Mouse (Mus musculus): ENCODE data around the gene Zfp319. TPM values are rescaled to one million over a fixed set of nuclear protein-coding genes. Genes with fewer than 3 reads are reported as not detected.
A peak's percentile ranks its signal among the peaks of the same experiment; 100 is the strongest.
"Not testable (repeated sequence)": the region's sequence is repeated elsewhere in the genome, so short reads cannot be mapped to it uniquely, and the experiment has no call there.

Zfp319 gene
- 25.9 and 33.4 TPM in 2 replicates for polyA plus RNA-seq (2012; rRNA removed)

GRCm38 (mm10) chr8:95331720-95332436, at the start of gene Zfp319, which contains the start of gene Usb1:
Zfp319 (minus strand) TSS chr8:95331950.
Usb1 (plus strand) TSS chr8:95332284.
- peak; percentile 97 for DNase-seq (ENCODE audit: low read depth)
- peak; percentile 79 for TF ChIP-seq POLR2A (IDR thresholded peaks at IDR 0.05; ENCODE audit: borderline replicate concordance, extremely low read depth, insufficient read depth, insufficient read length, poor library complexity, severe bottlenecking)
- peak; percentile 66 for TF ChIP-seq CTCF (IDR thresholded peaks at IDR 0.05; ENCODE audit: borderline replicate concordance, extremely low read depth, insufficient read depth, insufficient read length)

- no peak for DNase-seq (ENCODE audit: low read depth)
- TF ChIP-seq CTCF (IDR thresholded peaks at IDR 0.05; ENCODE audit: borderline replicate concordance, extremely low read depth, insufficient read depth, insufficient read length) (no peak), POLR2A (IDR thresholded peaks at IDR 0.05; ENCODE audit: borderline replicate concordance, extremely low read depth, insufficient read depth, insufficient read length, poor library complexity, severe bottlenecking) (no peak)
Measured at GRCm38 (mm10) chr8:95380953-95381352, 49.2 kb upstream of the Zfp319 start.

- DNase-seq (ENCODE audit: low read depth), result not testable (repeated sequence)
Measured at GRCm38 (mm10) chr8:95378928-95379327, 47.2 kb upstream of the Zfp319 start.

GRCm38 (mm10) chr8:95377863-95378291, 46.1 kb upstream of the Zfp319 start:
- no peak for TF ChIP-seq POLR2A (IDR thresholded peaks at IDR 0.05; ENCODE audit: borderline replicate concordance, extremely low read depth, insufficient read depth, insufficient read length, poor library complexity, severe bottlenecking)
- no peak for TF ChIP-seq CTCF (IDR thresholded peaks at IDR 0.05; ENCODE audit: borderline replicate concordance, extremely low read depth, insufficient read depth, insufficient read length)
- DNase-seq (ENCODE audit: low read depth), result no peak

- DNase-seq (ENCODE audit: low read depth), result no peak
- no peak for TF ChIP-seq POLR2A (IDR thresholded peaks at IDR 0.05; ENCODE audit: borderline replicate concordance, extremely low read depth, insufficient read depth, insufficient read length, poor library complexity, severe bottlenecking)
- no peak for TF ChIP-seq CTCF (IDR thresholded peaks at IDR 0.05; ENCODE audit: borderline replicate concordance, extremely low read depth, insufficient read depth, insufficient read length)
Measured at GRCm38 (mm10) chr8:95377101-95377500, 45.4 kb upstream of the Zfp319 start.

- no peak for TF ChIP-seq POLR2A (IDR thresholded peaks at IDR 0.05; ENCODE audit: borderline replicate concordance, extremely low read depth, insufficient read depth, insufficient read length, poor library complexity, severe bottlenecking)
- TF ChIP-seq CTCF (IDR thresholded peaks at IDR 0.05; ENCODE audit: borderline replicate concordance, extremely low read depth, insufficient read depth, insufficient read length), result no peak
- DNase-seq (ENCODE audit: low read depth), result no peak
Measured at GRCm38 (mm10) chr8:95376309-95376999, 44.7 kb upstream of the Zfp319 start.

GRCm38 (mm10) chr8:95375374-95375930, 43.7 kb upstream of the Zfp319 start:
- DNase-seq (ENCODE audit: low read depth), result no peak

GRCm38 (mm10) chr8:95374429-95374828, 42.7 kb upstream of the Zfp319 start:
- TF ChIP-seq POLR2A (IDR thresholded peaks at IDR 0.05; ENCODE audit: borderline replicate concordance, extremely low read depth, insufficient read depth, insufficient read length, poor library complexity, severe bottlenecking) (no peak), CTCF (IDR thresholded peaks at IDR 0.05; ENCODE audit: borderline replicate concordance, extremely low read depth, insufficient read depth, insufficient read length) (no peak)
- no peak for DNase-seq (ENCODE audit: low read depth)

More at GRCm38 (mm10) chr8:95375374-95375930, 43.7 kb upstream of the Zfp319 start:
- TF ChIP-seq CTCF (IDR thresholded peaks at IDR 0.05; ENCODE audit: borderline replicate concordance, extremely low read depth, insufficient read depth, insufficient read length) (no peak), POLR2A (IDR thresholded peaks at IDR 0.05; ENCODE audit: borderline replicate concordance, extremely low read depth, insufficient read depth, insufficient read length, poor library complexity, severe bottlenecking) (no peak)

GRCm38 (mm10) chr8:95373389-95374002, 41.7 kb upstream of the Zfp319 start:
- DNase-seq (ENCODE audit: low read depth), result no peak
- no peak for TF ChIP-seq POLR2A (IDR thresholded peaks at IDR 0.05; ENCODE audit: borderline replicate concordance, extremely low read depth, insufficient read depth, insufficient read length, poor library complexity, severe bottlenecking)
- no peak for TF ChIP-seq CTCF (IDR thresholded peaks at IDR 0.05; ENCODE audit: borderline replicate concordance, extremely low read depth, insufficient read depth, insufficient read length)

- TF ChIP-seq POLR2A (IDR thresholded peaks at IDR 0.05; ENCODE audit: borderline replicate concordance, extremely low read depth, insufficient read depth, insufficient read length, poor library complexity, severe bottlenecking) (no peak), CTCF (IDR thresholded peaks at IDR 0.05; ENCODE audit: borderline replicate concordance, extremely low read depth, insufficient read depth, insufficient read length) (no peak)
- no peak for DNase-seq (ENCODE audit: low read depth)
Measured at GRCm38 (mm10) chr8:95369581-95370326, 38.0 kb upstream of the Zfp319 start.

- DNase-seq (ENCODE audit: low read depth), result no peak
- TF ChIP-seq POLR2A (IDR thresholded peaks at IDR 0.05; ENCODE audit: borderline replicate concordance, extremely low read depth, insufficient read depth, insufficient read length, poor library complexity, severe bottlenecking) (no peak), CTCF (IDR thresholded peaks at IDR 0.05; ENCODE audit: borderline replicate concordance, extremely low read depth, insufficient read depth, insufficient read length) (no peak)
Measured at GRCm38 (mm10) chr8:95363849-95364248, 32.1 kb upstream of the Zfp319 start.

All from brain, embryonic 14.5 days (tissue).